Mouse (Mus musculus) fat pad, adult 2 months (tissue): Measurements from ENCODE around the gene Olfr883.

ENCODE experiments used
- DNase-seq: peaks from one replicate; pipeline ENCODE4 v3.0.0-alpha.2; 2011; ENCODE audit warnings: low read depth, low spot score; ENCODE audit errors: extremely low read depth

Olfr883 gene

GRCm38 (mm10) chr9:38025508-38025907, at the start of gene Olfr883:
Gene Olfr883 (plus strand): TSS chr9:38025808.
- no peak for DNase-seq

- DNase-seq, result no peak
Measured at GRCm38 (mm10) chr9:37991525-37991924, 34.1 kb upstream of the Olfr883 start, which contains the start of gene Olfr881. Gene Olfr881 (plus strand): TSS chr9:37991825.

GRCm38 (mm10) chr9:37998581-37999204, 26.9 kb upstream of the Olfr883 start:
- DNase-seq, result no peak

- no peak for DNase-seq
Measured at GRCm38 (mm10) chr9:38000021-38000420, 25.6 kb upstream of the Olfr883 start.

- no peak for DNase-seq
Measured at GRCm38 (mm10) chr9:38046255-38046654, 20.6 kb downstream of the Olfr883 start, which contains the start of gene Olfr884. Gene Olfr884 (plus strand): TSS chr9:38046555.

- no peak for DNase-seq
Measured at GRCm38 (mm10) chr9:38061022-38061421, 35.4 kb downstream of the Olfr883 start, which contains the start of gene Olfr885. Gene Olfr885 (plus strand): TSS chr9:38061322.
